Mouse (Mus musculus) bone marrow, adult 2 months (tissue): ENCODE data around the gene Slc41a2. TPM values are rescaled to one million over a fixed set of nuclear protein-coding genes. Genes with fewer than 3 reads are reported as not detected.

Experiments
- H3K27ac ChIP-seq: fragments of 200-500 bp; 2 replicates; pipeline ENCODE4 v1.5.1; 2012; ENCODE audit warnings: low read depth, mild to moderate bottlenecking, control low read depth, inconsistent platforms, low read length; ENCODE audit not compliant: control insufficient read depth, poor library complexity, insufficient read depth
- H3K4me1 ChIP-seq: fragments of 200-500 bp; 2 replicates; pipeline ENCODE4 v1.6.1; 2011; ENCODE audit warnings: low read length; ENCODE audit not compliant: control insufficient read depth, insufficient read depth
- H3K4me3 ChIP-seq: fragments of 200-500 bp; replicated peaks from 2 replicates; pipeline ENCODE3; 2011; ENCODE audit warnings: mild to moderate bottlenecking, low read depth, low read length, control low read depth; ENCODE audit not compliant: control insufficient read depth
- CTCF ChIP-seq: fragments of 200-500 bp; IDR thresholded peaks from 2 replicates; pipeline ENCODE4 v1.5.1; 2011; ENCODE audit warnings: low read length, control low read depth; ENCODE audit not compliant: control insufficient read depth, insufficient read depth
- POLR2A ChIP-seq: fragments of 200-500 bp; IDR thresholded peaks from 2 replicates; pipeline ENCODE4 v1.6.1; 2011; ENCODE audit warnings: low read depth, mild to moderate bottlenecking, control low read depth, low read length, borderline replicate concordance; ENCODE audit not compliant: control insufficient read depth
- WGBS: fragments of 180-500 bp; shearing (Covaris S2); methylation state at CpG from one replicate; pipeline ENCODE4 v1.1.7; 2018; 5-methylcytosine and 5-hydroxymethylcytosine counted together
- polyA plus RNA-seq: library from polyadenylated mRNA; stranded (reverse); fragments of >200 nt; gene quantifications from 2 replicates; pipeline ENCODE4 v1.2.4, GENCODE M21; 2011; ENCODE audit warnings: low replicate concordance; ENCODE audit not compliant: missing spikeins, insufficient read depth, insufficient read length

The Slc41a2 gene
- polyA plus RNA-seq, 1 experiment: 2.0 TPM

GRCm38 (mm10) chr10:83245720-83246119 lies 92.0 kb downstream of the Slc41a2 start:
- Histone ChIP-seq H3K27ac (no peak overlapping the region), H3K4me1 (no peaks in the 10 kb centered on the region), H3K4me3 (no peak overlapping the region)
- TF ChIP-seq CTCF (no peak), POLR2A (no peak)
- WGBS: 90% methylated on average over 7 of the region's 7 CpGs

DNA sequence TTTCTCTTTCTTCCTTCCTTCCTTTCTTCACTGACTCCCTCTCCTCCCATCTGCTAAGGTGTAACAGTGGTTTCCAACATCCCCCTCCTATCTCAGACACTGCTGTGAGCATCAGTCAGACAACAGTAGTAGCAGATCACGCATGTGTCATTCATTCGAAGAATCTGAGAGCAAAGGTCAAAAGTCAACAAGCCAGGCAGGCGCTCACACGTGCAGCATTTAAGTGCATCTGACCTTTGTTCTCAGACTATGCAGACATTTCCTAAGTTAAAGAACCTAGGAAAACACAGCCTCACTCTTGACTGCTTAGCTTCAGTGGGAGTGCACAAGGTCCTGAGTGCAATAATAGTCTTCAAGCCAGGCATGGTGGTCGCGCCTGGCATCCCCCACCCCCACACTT lies 93.6 kb downstream of the Slc41a2 start:
- TF ChIP-seq POLR2A: no peak
- TF ChIP-seq CTCF: no peak
- no peak overlapping the region for H3K4me3 ChIP-seq
- 89% methylated on average over 6 of the region's 6 CpGs for WGBS
- no peak overlapping the region for H3K27ac ChIP-seq
- no peaks in the 10 kb centered on the region for H3K4me1 ChIP-seq

GRCm38 (mm10) chr10:83242106-83242686 lies 95.5 kb downstream of the Slc41a2 start:
- Histone ChIP-seq H3K4me1 (no peaks in the 10 kb centered on the region), H3K4me3 (no peak overlapping the region), H3K27ac (no peak overlapping the region)
- TF ChIP-seq CTCF (no peak), POLR2A (no peak)
- 83% methylated on average over 11 of the region's 11 CpGs for WGBS

DNA sequence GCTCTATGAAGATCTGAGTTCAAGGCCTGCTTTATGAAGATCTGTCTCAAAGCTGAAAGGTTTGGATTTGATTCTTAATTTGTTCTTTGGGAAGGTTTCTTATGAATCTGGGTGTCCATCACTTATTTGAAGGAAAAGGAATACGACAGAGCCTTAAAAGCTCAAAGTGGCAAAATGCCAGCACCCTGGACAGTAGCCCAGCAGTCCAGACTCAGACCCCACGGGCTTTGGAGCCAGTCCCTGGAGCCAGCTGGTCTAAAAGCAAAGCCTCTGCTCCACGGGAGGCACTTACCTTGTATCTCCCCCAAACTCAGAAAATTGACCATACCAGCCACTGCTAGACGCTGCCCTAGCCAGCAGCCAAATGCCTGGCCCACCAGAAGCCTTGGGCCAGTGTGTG lies 103.3 kb downstream of the Slc41a2 start:
- no peak overlapping the region for H3K4me3 ChIP-seq
- 57% methylated on average over 4 of the region's 4 CpGs for WGBS
- TF ChIP-seq POLR2A (no peak), CTCF (no peak)
- H3K4me1 ChIP-seq: no peaks in the 10 kb centered on the region
- H3K27ac ChIP-seq: no peak overlapping the region

GRCm38 (mm10) chr10:83233967-83234366 lies 103.7 kb downstream of the Slc41a2 start:
- no peak for TF ChIP-seq CTCF
- TF ChIP-seq POLR2A: no peak
- Histone ChIP-seq H3K4me3 (no peak overlapping the region), H3K4me1 (no peaks in the 10 kb centered on the region), H3K27ac (no peak overlapping the region)
- 22% methylated on average over 3 of the region's 3 CpGs for WGBS

DNA sequence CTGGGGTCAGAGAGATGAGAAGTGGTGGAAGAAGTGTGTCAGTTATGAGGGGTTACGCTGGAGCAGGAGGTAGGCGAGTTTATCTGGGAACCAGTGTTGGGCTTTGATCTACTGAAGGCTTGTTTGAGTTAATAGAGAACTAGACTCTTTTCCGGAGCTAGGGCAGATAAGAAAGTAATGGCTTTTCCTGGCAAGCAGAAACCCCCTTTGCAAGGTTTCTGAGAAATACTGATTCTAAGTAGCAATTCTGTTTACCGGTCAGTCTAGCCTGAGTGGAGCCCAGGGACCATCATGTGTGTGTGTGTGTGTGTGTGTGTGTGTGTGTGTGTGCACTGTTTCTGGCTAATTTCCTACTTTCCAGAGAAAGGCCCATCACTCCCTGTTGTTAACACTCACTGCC lies 109.1 kb downstream of the Slc41a2 start:
- Histone ChIP-seq H3K4me1 (no peaks in the 10 kb centered on the region), H3K4me3 (no peak overlapping the region), H3K27ac (no peak overlapping the region)
- 72% methylated on average over 4 of the region's 4 CpGs for WGBS
- no peak for TF ChIP-seq CTCF
- TF ChIP-seq POLR2A: no peak

GRCm38 (mm10) chr10:83224999-83225398 lies 112.7 kb downstream of the Slc41a2 start:
- TF ChIP-seq POLR2A (no peak), CTCF (peak; percentile 28; the same call in 1 of the 2 replicates)
- 71% methylated on average over 3 of the region's 3 CpGs for WGBS
- no peak overlapping the region for H3K4me3 ChIP-seq

GRCm38 (mm10) chr10:83220847-83221246 lies 116.8 kb downstream of the Slc41a2 start:
- no peaks in the 10 kb centered on the region; the same call in 1 of the 2 replicates for H3K4me1 ChIP-seq
- TF ChIP-seq POLR2A (no peak), CTCF (no peak)
- 46% methylated on average over 3 of the region's 3 CpGs for WGBS
- no peak overlapping the region for H3K27ac ChIP-seq
- no peak overlapping the region for H3K4me3 ChIP-seq

More at GRCm38 (mm10) chr10:83224999-83225398, 112.7 kb downstream of the Slc41a2 start:
- Histone ChIP-seq H3K4me1 (no peaks in the 10 kb centered on the region; the same call in 1 of the 2 replicates), H3K27ac (no peak overlapping the region)

- Histone ChIP-seq H3K27ac (no peak overlapping the region), H3K4me3 (no peak overlapping the region), H3K4me1 (peaks cover 2% of the 10 kb centered on the region; the same call in 1 of the 2 replicates)
- 62% methylated on average over 10 of the region's 10 CpGs for WGBS
- no peak for TF ChIP-seq POLR2A
These were observed 117.5 kb downstream of the Slc41a2 start for GRCm38 (mm10) chr10:83220217-83220616.
